Mouse (Mus musculus): ENCODE measurements around the gene Aff3. TPM values are rescaled to one million over a fixed set of nuclear protein-coding genes. Genes with fewer than 3 reads are reported as not detected.

Aff3 gene
- total and polyA plus RNA-seq, 2 experiments from 2014 or later = 23.1 to 55.6 TPM

- TF ChIP-seq CTCF (IDR thresholded peaks at IDR 0.05; ENCODE audit: low read depth) = no peak
- DNase-seq (ENCODE audit: low spot score) = peak; percentile 67
- Histone ChIP-seq H3K9me3 (ENCODE audit: low read length) (no peaks in the 10 kb centered on the region), H3K4me3 (ENCODE audit: low read length) (no peak overlapping the region), H3K4me1 (ENCODE audit: insufficient read depth, low read length) (peaks cover 5% of the 10 kb centered on the region; the same call in 1 of the 2 replicates), H3K27me3 (ENCODE audit: insufficient read depth, low read length) (no peaks in the 10 kb centered on the region), H3K9ac (replicated peaks; ENCODE audit: low read length) (no peak overlapping the region), H3K4me2 (ENCODE audit: low read depth, low read length) (no peak overlapping the region), H3K27ac (peak overlapping the region; percentile 46; the same call in 1 of the 2 replicates), H3K36me3 (ENCODE audit: insufficient read depth, low read length) (no peaks in the 10 kb centered on the region)
- peak; percentile 62 for ATAC-seq
- 56% methylated on average over 13 of the region's 13 CpGs for WGBS
Measured at GRCm38 (mm10) chr1:38503431-38504089, 161.2 kb downstream of the Aff3 start.

GRCm38 (mm10) chr1:38502797-38503196, 162.0 kb downstream of the Aff3 start:
- WGBS = 38% methylated on average over 7 of the region's 7 CpGs
- Histone ChIP-seq H3K9me3 (ENCODE audit: low read length) (no peaks in the 10 kb centered on the region), H3K4me2 (ENCODE audit: low read depth, low read length) (no peak overlapping the region), H3K36me3 (ENCODE audit: insufficient read depth, low read length) (no peaks in the 10 kb centered on the region), H3K9ac (replicated peaks; ENCODE audit: low read length) (no peak overlapping the region), H3K4me1 (ENCODE audit: insufficient read depth, low read length) (peaks cover 8% of the 10 kb centered on the region; the same call in 1 of the 2 replicates), H3K4me3 (ENCODE audit: low read length) (no peak overlapping the region), H3K27me3 (ENCODE audit: insufficient read depth, low read length) (no peaks in the 10 kb centered on the region), H3K27ac (peak overlapping the region; percentile 46; the same call in 1 of the 2 replicates)
- peak; percentile 34; the same call in 1 of the 2 replicates for ATAC-seq
- TF ChIP-seq CTCF (IDR thresholded peaks at IDR 0.05; ENCODE audit: low read depth) = no peak
- peak; percentile 48 for DNase-seq (ENCODE audit: low spot score)

GRCm38 (mm10) chr1:38501231-38501630, 163.5 kb downstream of the Aff3 start:
- Histone ChIP-seq H3K27me3 (ENCODE audit: insufficient read depth, low read length) (no peaks in the 10 kb centered on the region), H3K9ac (replicated peaks; ENCODE audit: low read length) (no peak overlapping the region), H3K4me2 (ENCODE audit: low read depth, low read length) (no peak overlapping the region), H3K9me3 (ENCODE audit: low read length) (no peaks in the 10 kb centered on the region), H3K4me3 (ENCODE audit: low read length) (no peak overlapping the region), H3K4me1 (ENCODE audit: insufficient read depth, low read length) (peaks cover 12% of the 10 kb centered on the region; the same call in 1 of the 2 replicates), H3K36me3 (ENCODE audit: insufficient read depth, low read length) (no peaks in the 10 kb centered on the region), H3K27ac (no peak overlapping the region)
- no peak for TF ChIP-seq CTCF (IDR thresholded peaks at IDR 0.05; ENCODE audit: low read depth)
- ATAC-seq (no peak), DNase-seq (ENCODE audit: low spot score) (no peak)
- WGBS = 81% methylated on average over 7 of the region's 7 CpGs

DNA sequence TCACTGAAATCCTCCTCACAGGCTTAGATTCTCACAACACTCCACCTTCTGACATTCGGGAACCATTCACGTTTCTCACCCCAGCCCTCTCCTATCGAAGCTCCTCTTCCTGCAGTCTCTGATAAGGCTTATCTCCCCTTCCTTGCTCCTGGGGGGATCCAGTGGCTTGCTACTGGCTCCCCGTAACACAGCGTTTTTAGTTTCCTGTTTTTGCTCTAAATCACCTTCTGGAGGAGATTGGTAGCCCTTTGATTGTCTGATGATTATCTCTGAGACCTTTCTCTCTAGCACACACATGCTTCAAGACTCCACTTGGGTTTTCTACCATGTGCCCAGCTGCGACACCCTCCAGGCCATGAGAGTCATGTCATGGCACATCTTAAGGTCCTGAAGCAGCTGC, 165.3 kb downstream of the Aff3 start:
- no peak overlapping the region for H3K4me2 ChIP-seq (ENCODE audit: low read depth, low read length)
- H3K4me1 ChIP-seq (ENCODE audit: insufficient read depth, low read length) = peaks cover 12% of the 10 kb centered on the region; the same call in 1 of the 2 replicates
- no peak overlapping the region for H3K9ac ChIP-seq (replicated peaks; ENCODE audit: low read length)
- no peak for ATAC-seq
- TF ChIP-seq CTCF (IDR thresholded peaks at IDR 0.05; ENCODE audit: low read depth) = no peak
- H3K36me3 ChIP-seq (ENCODE audit: insufficient read depth, low read length) = no peaks in the 10 kb centered on the region
- no peak overlapping the region for H3K4me3 ChIP-seq (ENCODE audit: low read length)
- H3K27me3 ChIP-seq (ENCODE audit: insufficient read depth, low read length) = no peaks in the 10 kb centered on the region
- no peaks in the 10 kb centered on the region for H3K9me3 ChIP-seq (ENCODE audit: low read length)
- H3K27ac ChIP-seq = no peak overlapping the region
- WGBS = 82% methylated on average over 6 of the region's 6 CpGs
- DNase-seq (ENCODE audit: low spot score) = no peak

- WGBS = 33% methylated on average over 6 of the region's 6 CpGs
- Histone ChIP-seq H3K4me2 (ENCODE audit: low read depth, low read length) (no peak overlapping the region), H3K9me3 (ENCODE audit: low read length) (no peaks in the 10 kb centered on the region), H3K27me3 (ENCODE audit: insufficient read depth, low read length) (no peaks in the 10 kb centered on the region), H3K4me1 (ENCODE audit: insufficient read depth, low read length) (peaks cover 6% of the 10 kb centered on the region; the same call in 1 of the 2 replicates), H3K4me3 (ENCODE audit: low read length) (no peak overlapping the region), H3K9ac (replicated peaks; ENCODE audit: low read length) (no peak overlapping the region), H3K27ac (no peak overlapping the region), H3K36me3 (ENCODE audit: insufficient read depth, low read length) (no peaks in the 10 kb centered on the region)
- ATAC-seq = no peak
- TF ChIP-seq CTCF (IDR thresholded peaks at IDR 0.05; ENCODE audit: low read depth) = no peak
- no peak for DNase-seq (ENCODE audit: low spot score)
Measured at GRCm38 (mm10) chr1:38497576-38497975, 167.2 kb downstream of the Aff3 start.

DNA sequence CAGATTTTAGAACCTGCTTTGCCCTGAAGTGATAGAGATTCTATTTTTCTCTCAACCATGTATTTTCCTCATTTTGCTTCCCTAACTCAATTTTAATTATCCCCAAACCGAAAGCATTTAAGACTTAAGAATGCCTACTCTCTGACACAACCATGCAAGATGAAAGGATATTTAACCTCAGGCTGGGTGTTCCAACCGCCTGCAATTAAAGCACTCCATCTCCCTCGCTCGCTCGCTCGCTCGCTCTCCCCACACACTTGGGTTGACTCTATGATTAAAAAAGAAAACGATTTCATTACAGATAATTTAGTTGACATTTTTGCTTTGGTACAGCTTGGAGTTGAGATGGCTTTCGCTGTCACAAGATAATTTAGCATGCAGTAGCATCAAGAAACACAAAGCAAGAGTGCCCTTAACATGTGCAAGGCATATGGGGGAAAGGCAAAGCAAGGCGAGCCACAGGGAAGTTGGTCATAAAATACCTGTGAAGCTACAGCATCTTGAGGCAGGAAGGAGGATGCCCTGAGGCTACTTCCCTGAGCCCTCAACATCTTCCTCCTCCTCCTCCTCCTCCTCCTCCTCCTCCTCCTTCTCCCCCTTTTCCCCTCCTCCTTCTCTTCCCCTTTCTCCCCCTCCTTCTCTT, 167.7 kb downstream of the Aff3 start:
- no peak overlapping the region for H3K27ac ChIP-seq
- H3K4me3 ChIP-seq (ENCODE audit: low read length) = no peak overlapping the region
- no peaks in the 10 kb centered on the region for H3K27me3 ChIP-seq (ENCODE audit: insufficient read depth, low read length)
- H3K4me1 ChIP-seq (ENCODE audit: insufficient read depth, low read length) = peaks cover 6% of the 10 kb centered on the region; the same call in 1 of the 2 replicates
- no peak overlapping the region for H3K4me2 ChIP-seq (ENCODE audit: low read depth, low read length)
- peak; percentile 27 for DNase-seq (ENCODE audit: low spot score)
- no peak for TF ChIP-seq CTCF (IDR thresholded peaks at IDR 0.05; ENCODE audit: low read depth)
- H3K9ac ChIP-seq (replicated peaks; ENCODE audit: low read length) = no peak overlapping the region
- H3K36me3 ChIP-seq (ENCODE audit: insufficient read depth, low read length) = no peaks in the 10 kb centered on the region
- 65% methylated on average over 10 of the region's 10 CpGs for WGBS
- no peaks in the 10 kb centered on the region for H3K9me3 ChIP-seq (ENCODE audit: low read length)
- ATAC-seq = peak; percentile 33; the same call in 1 of the 2 replicates

DNA sequence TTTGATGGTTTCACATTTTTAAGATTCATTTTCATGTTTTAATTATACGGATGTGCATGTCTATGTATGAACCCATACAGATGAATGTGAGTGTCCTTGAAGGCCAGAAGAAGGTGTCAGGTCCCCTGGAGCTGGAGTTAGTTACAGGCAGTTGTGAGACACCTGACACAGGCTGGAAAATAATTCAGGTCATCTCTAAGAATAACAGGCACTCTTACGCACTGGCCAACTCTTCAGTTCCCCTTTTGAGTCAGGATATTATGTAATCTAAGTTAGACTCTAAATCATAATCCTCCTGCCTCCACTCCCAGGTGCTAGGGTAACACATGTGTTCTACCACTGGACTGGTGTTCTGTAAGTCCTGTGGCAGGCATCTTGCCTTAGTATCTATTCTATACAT, 169.5 kb downstream of the Aff3 start:
- DNase-seq (ENCODE audit: low spot score) (no peak), ATAC-seq (no peak)
- H3K27ac ChIP-seq = no peak overlapping the region
- no peak overlapping the region for H3K4me3 ChIP-seq (ENCODE audit: low read length)
- no peak overlapping the region for H3K4me2 ChIP-seq (ENCODE audit: low read depth, low read length)
- peaks cover 6% of the 10 kb centered on the region; the same call in 1 of the 2 replicates for H3K4me1 ChIP-seq (ENCODE audit: insufficient read depth, low read length)
- no peaks in the 10 kb centered on the region for H3K9me3 ChIP-seq (ENCODE audit: low read length)
- no peaks in the 10 kb centered on the region for H3K36me3 ChIP-seq (ENCODE audit: insufficient read depth, low read length)
- H3K27me3 ChIP-seq (ENCODE audit: insufficient read depth, low read length) = no peaks in the 10 kb centered on the region
- no peak overlapping the region for H3K9ac ChIP-seq (replicated peaks; ENCODE audit: low read length)
- no peak for TF ChIP-seq CTCF (IDR thresholded peaks at IDR 0.05; ENCODE audit: low read depth)
- 98% methylated on average over 2 of the region's 2 CpGs for WGBS

Measured in hindbrain, postnatal 0 days (tissue).